Mouse (Mus musculus) right cerebral cortex, postnatal 10 days (tissue): ENCODE data around the gene Pogk.
A peak's percentile ranks its signal among the peaks of the same experiment; 100 is the strongest.

ENCODE experiments used
- DNase-seq, 2 experiments: peaks; one replicate each; pipeline ENCODE4 v3.0.0; 2021; ENCODE audit warnings: low spot score in 2 of 2

The Pogk gene

DNA sequence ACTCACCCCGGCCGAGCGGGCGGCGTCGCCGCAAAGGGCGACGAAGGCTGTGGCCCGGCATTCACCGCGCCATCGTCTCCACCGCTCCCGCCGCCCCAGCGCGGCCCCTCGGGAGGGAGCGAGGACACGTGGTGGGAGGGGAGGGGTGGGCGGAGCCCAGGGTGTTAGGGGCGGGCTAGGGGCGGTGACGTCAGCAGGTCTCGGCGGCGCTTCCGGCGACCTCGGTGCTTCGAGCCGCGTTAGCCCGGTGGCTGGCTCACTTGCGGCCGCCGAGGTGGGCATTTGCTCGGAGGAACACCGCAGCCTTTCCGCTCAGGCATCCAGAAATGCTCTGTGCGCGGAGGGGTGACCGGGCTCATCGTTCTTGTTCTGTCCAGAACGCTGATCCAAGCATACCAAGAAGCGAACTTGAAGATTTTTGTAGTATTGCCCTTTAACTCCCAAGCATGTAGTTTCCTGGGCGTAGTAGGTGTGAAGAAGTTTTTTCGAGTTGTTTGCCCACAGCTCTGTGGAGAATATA lies at the start of gene Pogk:
Pogk (minus strand) TSS at position 163 of the 520 bp plus-strand sequence.
- DNase-seq = peak; percentile 87 to 90

- no peak for DNase-seq
Observed at GRCm38 (mm10) chr1:166441992-166442391, 32.3 kb upstream of the Pogk start.

- no peak for DNase-seq
Observed at GRCm38 (mm10) chr1:166439426-166439825, 29.8 kb upstream of the Pogk start.

DNA sequence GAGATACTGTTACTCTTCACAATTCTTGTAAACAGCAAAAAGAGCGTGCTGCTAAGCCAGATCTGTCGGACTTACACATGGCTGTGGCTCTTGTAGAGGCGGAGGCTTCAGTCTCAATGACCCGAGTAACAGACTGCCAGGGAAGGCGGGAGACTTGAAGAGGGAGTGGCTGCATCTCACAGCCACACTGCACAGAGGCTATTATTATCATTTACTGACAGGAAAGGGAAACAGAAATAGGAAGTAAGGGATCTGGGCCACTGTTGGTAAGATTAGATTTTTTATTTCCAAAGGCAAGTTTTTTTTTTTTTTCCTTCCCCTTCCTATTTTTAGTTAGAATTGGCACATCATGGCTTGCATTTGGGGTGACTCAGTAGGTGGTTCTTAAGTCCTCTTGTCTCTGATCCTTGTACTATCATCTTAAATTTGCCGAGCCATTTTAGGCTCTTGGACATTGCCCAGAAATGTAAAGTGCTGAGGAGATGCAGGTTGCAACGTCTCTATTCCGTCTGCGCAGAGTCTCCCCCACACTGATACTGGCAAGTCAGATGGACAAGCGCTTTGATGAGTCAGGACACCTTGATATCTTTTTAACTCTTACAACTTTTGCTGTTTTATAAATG lies 20.3 kb upstream of the Pogk start:
- DNase-seq = peak; percentile 40 to 49

DNA sequence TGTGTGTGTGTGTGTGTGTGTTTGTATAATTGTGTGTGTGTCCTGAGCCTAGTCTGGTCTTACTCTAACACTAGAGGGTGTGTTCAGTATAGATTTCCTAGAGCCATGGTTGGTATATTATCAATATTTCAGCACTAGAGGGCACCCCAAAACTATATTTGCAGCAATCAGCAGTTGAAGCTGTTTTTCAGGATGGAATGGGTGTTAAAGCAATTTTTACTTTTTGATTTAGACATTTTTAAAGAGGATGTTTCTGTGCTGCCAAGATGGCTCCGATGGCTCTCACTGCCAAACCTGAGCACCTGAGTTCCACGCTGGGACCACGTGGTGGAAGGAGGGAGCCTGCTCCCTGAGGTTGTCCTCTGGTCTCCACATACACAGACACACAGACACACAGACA lies 19.4 kb upstream of the Pogk start:
- peak; percentile 45 to 49 for DNase-seq

GRCm38 (mm10) chr1:166412266-166412665 lies 2.6 kb upstream of the Pogk start:
- DNase-seq = no peak

GRCm38 (mm10) chr1:166411541-166411940 lies 1.9 kb upstream of the Pogk start:
- no peak for DNase-seq

DNA sequence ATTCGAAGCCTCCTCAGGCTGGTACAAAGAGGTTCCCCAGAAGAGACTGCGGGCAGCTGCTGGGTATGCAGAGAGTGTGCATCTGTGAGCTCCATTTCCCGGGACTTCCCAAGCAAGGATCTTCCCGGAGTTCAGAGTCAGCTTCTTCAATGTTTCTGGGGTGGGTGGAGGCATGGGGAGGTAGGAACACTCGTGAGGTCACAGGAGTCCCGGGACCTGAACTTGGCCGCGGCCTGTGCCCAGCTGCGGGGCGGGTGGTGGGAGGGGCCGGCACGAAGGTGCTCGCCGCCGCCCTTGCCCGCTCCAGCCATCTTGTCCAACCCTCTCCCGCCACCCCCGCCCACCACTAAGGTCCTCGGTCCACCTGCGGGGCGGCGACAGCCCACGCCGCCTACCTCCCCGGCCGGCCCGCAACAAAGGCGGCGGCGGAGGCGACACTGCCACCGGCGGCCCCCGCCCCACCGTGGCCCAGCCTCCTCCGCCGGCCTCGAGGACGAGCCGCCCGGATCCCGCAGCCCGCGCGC lies 424 bp downstream of the Pogk start:
- peak in 1 of 2 experiments; percentile 44 for DNase-seq

GRCm38 (mm10) chr1:166403846-166404245 lies 5.8 kb downstream of the Pogk start:
- no peak for DNase-seq

- no peak for DNase-seq
Observed at GRCm38 (mm10) chr1:166402003-166402402, 7.7 kb downstream of the Pogk start.

DNA sequence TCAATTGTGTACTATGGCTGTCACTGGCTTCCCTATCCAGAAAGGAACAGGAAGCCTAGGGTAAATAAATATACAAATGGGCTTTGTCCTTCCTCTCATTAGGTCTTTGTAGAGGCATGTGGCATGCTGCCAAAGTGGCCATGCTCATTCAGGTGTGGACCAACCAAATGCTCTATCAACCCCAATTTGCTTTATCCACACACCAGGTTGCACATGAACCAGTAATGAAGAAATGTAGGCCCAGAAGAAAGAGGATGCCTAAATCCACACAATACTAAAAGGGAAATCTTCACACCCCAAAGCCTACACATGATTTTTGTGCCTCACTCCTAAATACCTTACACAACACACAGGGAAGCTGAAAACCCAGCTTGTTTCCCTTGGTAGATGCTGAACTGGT lies 8.2 kb downstream of the Pogk start:
- DNase-seq = peak in 1 of 2 experiments; percentile 29

GRCm38 (mm10) chr1:166396381-166396780 lies 13.3 kb downstream of the Pogk start:
- no peak for DNase-seq

DNA sequence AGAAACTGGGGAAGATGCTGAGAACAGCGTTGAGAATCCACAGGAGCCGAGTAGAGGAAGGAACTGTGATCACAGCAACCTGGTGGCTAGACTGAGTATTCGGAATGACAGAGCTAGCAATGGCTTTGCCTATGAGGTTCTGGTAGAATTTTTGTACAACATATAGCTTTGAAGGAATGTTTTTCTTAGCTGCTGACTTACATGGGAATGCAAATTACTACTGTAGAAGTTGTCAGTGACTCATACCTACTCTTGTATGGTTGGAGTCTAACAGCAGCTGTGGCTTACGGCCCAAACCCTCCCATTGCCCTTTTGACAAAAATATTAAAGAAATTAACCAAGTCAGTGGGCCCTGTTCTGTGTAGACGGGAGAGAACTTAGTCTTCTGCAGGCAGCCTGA lies 14.0 kb downstream of the Pogk start:
- DNase-seq = no peak

DNA sequence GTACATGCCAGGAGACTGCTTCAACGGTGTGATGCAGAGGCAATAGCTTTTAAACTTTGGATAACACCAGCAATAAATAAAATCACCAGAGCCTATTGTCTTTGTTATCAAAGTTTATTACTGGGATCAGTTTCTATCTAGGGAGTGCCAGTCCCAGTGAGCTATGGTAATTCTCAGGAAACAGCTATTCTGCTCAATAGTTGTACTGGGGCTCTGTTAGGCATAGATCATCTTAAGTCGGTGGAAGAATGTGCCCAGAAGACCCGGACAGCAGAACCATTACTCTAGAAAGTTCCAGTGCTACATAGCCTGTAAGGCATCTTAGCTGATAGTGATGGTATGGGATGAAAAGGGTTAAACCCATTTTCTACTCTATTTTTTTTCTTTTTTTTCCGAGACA lies 14.9 kb downstream of the Pogk start:
- DNase-seq = no peak

DNA sequence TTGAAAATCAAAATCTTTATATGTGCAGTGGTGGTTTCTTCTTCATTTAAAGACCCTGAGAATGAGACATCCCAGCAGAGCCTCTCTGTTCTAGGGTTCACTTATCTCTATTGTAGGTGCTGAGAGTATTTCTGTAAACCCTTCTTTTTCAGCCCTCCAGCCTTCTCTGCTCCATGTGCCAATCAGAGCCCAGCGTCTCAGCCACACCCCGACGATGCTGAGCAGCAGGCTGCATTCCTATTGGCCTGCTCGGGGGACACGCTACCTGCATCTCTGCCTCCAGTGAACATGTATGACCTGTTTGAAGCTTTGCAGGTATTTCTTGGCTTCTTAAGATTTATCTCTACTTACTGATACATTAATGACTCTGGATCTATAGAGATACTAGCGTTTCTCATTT lies 18.0 kb downstream of the Pogk start:
- DNase-seq = no peak

DNA sequence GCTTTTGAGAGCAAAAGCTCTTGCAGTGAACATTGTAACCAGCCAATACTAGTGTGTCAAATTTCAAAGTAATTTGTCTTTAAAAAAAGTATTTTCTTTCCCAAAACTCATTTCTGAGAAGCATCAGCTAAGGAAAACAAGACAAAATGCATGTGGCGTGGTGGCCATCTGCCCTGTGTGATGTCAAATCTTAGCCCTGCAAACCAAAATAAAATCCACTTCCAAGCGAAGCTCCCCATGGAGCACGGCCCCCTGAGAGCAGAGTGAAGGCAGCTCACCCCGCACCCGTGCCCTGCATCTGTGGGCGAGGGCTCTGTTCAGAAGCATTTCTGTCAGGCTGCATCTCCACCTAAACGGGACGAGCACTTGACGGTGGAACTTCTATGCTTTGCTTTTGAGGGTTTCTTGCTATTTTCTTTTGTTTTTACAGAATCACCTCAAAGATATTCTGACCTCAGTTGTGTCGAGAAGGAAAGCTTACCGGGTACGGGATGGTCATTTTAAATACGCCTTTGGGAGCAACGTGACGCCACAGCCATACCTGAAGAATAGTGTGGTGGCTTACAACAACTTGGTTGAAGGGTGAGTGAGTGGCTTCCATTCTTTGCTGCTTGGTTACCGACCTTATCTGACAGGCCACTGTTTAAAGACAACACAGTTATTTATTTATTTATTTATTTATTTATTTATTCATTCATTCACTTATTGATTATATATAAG lies 20.1 kb downstream of the Pogk start:
- peak in 1 of 2 experiments; percentile 18 for DNase-seq

DNA sequence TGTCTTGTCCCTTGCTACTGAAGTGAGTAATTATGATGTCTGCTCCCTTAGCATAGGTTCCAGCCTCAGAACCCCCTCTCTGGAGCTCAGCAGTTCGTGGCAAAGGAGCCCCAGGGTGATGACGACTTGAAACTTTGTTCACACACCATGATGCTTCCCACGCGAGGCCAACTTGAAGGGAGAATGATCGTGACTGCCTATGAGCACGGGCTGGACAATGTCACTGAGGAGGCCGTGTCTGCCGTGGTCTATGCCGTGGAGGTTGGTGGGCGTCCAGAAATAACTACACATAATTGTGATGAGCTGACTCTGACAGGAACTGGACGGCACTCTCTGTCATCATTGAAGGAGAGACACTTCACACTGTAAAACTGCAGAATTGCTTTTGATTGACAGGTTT lies 21.2 kb downstream of the Pogk start:
- DNase-seq = peak in 1 of 2 experiments; percentile 20

GRCm38 (mm10) chr1:166385431-166385830 lies 24.2 kb downstream of the Pogk start:
- peak in 1 of 2 experiments; percentile 36 for DNase-seq

- peak in 1 of 2 experiments; percentile 23 for DNase-seq
Observed at GRCm38 (mm10) chr1:166384614-166385013, 25.0 kb downstream of the Pogk start.

DNA sequence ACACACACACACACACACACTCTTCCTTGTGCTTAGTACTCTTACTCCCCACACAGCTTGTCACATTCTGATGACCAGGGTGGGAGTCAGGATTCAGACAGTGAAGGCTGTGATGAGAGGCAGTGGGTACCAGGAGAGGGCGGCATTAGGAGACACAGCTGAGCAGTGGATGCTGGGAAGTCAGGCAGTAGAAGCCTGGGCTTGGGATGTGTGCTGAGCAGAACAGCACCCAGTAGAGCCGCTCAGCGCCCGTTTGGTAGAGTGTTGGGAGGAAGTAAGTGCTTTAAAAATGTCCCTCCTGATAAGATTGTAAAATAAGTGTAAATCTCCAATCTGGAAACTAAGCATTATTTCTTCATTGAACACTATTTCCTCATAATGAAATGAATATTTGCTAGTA lies 27.0 kb downstream of the Pogk start:
- no peak for DNase-seq

DNA sequence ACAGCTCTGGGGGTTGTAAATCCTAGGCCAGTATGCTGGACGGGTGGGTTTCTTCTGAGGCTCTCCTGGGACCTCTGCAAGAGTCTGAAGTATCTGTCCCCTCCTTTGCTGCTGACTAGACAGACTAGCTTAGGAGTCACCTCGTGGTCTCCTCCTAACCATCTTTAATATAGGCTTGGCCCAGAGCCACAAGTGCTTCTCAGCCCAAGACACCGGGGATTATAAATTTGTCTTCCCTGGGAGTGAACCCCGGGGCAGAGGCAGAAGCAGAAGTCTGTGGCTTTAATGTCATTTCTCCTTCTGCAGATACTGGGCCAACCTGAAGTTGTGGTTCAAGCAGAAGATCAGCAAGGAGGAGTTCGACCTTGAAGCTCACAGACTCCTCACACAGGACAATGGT lies 27.8 kb downstream of the Pogk start:
- no peak for DNase-seq

- no peak for DNase-seq
Observed at GRCm38 (mm10) chr1:166381336-166381735, 28.3 kb downstream of the Pogk start.
